Mouse (Mus musculus): ENCODE measurements around the gene Nup88.
A peak's percentile ranks its signal among the peaks of the same experiment; 100 is the strongest.
"Not testable (repeated sequence)": the region's sequence is repeated elsewhere in the genome, so short reads cannot be mapped to it uniquely, and the experiment has no call there.

Gene Nup88

GRCm38 (mm10) chr11:70969271-70969794 lies 440 bp downstream of the Nup88 start:
- DNase-seq: no peak

DNA sequence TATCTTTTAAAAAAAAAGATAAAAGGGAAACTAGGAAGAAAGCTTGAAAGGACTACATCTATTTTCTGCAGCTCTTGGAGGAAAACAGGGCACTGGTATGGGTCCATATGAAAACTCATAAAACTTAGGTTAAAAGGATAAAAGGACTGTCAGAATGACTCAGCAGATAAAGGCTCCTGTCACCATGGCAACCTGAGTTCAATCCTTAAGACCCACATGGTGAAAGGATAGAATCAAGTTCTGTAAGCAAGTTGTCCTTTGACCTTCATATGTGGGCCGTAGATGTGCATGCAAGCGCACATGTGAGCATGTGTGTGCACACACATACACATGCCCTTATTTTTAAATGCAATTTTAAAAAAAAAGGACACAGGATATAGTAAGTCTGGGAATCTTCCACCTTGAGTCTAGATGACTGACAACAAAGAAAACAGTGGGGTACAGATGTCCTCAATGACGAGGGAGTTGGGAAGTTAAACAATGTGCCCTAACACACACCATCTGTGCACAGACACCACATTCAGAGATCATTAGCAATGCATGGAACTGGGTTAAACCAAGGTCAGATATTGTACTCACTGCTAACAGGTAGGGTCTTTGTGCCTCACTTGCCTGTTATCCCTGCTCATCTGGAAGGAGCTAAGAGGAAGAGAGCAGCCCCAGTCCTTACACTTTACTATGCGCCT lies 5.4 kb downstream of the Nup88 start:
- DNase-seq: no peak

DNA sequence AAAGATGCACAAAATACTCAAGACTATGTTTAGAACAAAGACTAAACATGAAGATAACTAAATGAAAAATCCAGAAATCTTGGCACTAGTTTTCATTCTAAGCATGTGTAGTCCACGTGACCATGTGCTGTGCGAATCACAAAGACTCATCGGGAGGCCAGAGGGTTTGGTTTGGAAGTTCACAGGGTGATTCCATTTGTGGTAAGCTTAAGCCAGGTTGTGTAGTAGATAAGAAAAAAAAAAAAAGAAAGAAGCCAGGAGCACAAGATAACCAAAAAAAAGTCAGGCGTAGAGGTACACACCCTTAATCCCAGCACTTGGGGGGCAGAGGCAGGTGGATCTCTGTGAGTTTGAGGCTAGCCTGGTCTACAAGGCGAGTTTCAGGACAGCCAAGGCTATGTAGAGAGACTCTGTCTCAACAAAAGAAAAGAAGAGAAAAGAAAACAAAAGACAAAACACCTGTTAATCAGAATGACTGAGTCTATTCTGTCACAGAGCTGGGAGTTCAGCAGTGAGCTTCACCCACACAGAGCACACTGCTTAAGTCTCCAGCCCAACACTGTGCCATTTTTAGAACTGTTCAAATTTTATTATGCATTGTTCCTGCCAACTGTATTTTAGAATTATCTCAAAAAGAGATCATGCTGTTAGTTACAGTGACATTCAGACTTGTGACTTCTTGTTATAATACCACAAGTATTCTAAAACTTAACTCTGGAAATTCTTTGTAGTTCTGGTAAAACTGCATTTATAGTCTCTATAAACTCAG lies 8.8 kb downstream of the Nup88 start:
- no peak for DNase-seq

- DNase-seq: no peak
Measured at GRCm38 (mm10) chr11:70954711-70955110, 15.1 kb downstream of the Nup88 start.

DNA sequence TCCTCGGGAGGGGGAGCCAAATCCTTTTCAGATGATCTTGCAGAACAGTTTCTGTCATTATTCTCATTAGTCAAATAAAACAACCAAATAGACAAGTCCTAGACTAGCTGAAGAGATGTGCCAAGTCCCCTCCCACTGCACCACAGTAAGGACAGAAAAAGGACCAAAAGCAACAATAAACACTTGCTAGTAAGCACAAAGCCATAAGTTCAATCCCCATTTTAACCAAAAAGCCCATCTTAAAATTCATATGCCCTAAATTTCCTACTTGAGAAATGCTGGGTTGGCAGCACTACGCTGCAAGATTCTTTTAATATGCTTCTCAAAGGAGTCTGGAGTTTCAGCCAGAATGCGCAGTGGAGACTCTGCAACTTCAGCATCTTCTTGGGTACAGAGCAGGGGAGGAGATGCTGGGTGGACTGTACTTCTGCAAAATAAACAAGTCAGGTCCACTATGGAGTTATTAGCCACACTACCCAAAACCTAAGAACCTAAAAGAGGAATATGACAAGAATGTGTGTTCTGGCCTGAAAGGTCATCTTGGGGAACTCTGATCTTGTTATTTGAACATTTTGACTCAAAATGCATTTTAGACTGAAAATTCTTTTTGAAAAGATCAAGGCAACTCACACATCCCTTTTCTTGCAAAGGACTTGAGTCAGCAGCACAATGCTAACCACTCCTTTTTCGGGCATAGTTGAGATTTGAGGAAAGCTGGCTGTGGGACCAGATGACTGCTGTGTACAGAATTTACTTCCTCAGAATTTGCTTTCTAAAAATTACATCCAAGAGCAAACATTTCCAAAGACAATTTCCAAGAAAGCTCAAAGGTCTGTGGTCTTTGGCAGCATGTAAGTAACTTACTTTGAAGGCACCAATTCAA lies 24.6 kb downstream of the Nup88 start:
- no peak for DNase-seq

DNA sequence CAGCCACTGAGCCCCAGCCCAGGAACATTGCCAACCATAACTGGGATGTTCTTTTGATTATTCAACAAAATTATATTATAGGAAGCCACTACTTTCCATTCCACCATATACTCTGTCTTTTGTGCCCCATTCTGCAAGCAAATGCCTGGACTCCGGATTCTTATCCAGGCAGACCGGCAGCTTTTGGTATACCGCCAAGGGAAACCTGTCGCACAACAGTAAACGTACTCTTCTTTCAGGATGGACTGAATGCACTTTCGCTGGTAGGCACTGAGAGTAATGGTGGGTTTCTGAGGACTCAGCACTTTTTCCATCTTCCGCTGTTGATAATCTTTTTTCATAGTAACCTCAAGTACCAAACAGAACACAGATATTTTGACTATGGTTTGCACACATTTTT lies 26.1 kb downstream of the Nup88 start:
- peak; percentile 13 to 27 for DNase-seq

DNA sequence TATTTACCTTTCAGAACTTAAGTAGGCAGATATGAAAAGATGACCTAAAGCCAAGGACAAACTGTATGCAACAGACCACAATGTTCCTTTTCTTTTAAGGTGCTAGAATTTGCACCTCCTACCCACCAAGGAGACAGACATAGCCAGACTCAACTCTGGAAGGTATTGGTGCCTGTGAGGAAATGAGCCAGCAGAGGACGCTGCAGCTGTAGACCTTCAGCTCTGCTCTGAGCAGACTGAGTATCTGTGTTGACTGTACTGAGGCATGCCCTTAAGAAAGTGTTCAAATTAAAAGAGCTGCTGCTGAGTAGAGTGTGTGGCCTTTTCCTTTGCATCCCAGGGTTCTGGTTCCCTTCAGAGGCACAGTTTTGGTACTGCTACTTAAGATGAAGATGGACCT lies 27.2 kb downstream of the Nup88 start:
- DNase-seq: no peak

DNA sequence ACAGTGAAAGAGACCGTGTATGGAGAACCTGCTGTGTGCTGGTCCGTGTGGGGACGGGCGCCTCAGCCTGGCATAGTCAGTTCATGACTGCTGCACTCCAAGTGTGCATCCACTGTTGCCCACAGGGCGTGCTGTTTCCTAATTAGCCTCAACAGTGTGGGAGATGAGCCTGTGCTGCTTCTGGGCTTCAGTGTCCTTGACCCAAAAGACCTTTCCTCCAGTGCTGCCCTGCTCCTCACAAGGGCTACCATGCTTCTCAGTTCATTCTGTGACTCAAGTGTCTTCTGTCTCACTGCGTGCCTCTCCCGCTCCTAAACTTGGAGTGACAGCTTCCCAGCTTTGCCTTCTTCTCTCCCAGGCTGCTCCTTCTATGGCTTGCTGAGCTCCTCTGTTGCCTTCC lies 34.5 kb downstream of the Nup88 start:
- DNase-seq: no peak

DNA sequence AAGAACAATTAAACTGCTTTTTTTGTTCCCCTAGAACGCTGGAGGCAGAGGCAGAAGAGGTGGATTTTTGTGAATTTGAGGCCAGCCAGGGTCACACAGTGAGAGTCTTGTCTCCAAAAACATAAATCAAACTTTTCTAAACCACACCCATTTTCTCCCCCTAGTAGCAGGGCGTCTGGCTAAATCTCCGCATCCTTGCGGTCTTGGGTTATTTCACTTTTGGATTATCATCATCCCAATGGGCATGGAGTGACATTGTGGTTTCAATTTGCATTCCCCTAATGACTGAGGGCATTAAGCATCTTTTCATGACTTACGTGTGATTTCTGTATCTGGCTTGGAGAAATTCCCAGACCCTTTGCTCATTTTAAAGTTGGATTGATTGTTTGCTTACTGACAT lies 38.3 kb downstream of the Nup88 start:
- no peak for DNase-seq

DNA sequence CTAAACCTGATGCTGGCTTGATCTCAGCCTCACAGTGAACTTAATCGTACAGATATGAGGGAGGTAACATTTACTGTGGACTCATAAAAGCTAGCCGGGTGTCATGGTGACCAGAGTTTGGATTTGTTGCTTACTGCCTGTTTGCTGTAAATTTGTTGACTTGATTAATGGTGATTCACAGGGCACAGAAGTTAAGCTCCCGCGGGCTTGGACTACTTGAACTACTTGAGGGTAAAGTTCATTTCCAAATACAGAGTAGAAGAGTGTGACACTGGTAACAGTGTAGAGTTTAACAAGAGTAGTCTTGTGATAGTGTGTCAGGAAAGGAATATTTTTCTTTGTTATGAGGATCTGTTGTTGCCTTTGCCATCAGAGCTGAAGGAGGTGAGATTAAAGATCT lies 50.2 kb downstream of the Nup88 start:
- DNase-seq: no peak

DNA sequence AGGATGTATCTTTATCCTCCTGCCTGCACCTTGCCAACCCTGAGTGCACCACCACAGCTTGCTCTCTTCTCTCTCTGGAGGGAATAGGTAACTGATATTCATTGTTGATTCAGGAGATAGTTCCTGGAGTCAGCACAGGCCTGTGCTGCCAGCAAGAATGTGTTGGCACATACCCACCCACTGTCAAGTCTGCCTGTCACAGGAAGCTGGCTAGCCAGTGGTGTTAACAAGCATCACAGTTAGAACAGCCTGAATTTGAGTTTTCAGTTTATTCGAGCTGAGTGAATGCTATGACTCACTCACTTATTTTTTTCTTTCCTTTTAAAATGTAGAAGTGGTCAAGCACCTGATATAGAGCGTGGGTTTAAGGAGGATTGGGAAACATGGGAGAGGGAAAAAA lies 51.9 kb downstream of the Nup88 start:
- DNase-seq: no peak

DNA sequence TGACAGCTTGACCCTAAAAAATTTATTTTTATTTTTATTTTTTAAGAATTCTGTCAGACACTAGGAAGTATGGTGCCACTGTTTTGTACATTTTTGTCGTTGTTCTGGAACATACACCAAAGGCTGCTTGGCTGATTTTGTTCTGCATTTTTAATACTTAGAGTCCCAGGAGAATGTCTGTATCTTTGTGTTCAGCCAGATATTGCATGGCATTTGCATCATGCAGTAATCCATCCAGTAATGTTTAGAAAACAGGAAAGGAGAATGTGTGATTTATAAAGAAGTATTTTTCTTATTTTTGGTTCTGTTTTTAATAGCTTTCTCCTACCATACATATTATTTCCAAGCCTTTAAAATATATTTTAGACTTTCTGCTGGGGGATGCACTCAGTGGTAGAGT lies 57.9 kb downstream of the Nup88 start:
- no peak for DNase-seq

GRCm38 (mm10) chr11:70911323-70911722 lies 58.5 kb downstream of the Nup88 start:
- DNase-seq: no peak

DNA sequence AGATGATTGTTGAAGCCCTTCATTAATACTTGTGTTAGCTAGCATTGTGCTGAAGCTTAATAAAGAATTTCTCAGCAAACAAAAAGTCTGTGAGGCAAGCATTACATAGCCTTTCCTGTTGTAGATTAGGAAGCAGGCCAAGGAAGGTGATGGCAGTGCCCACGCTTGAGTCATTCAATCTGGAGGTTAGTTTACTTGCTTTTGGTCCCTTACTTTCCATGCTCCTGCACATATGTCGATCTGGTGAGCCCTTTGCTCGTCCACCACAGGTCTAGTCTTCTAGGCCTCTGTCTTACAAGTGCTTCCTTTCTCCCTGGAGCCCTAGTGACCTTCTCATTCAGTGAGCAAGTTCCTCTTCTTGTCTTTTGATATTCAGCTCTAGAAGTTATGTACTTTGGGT lies 63.1 kb downstream of the Nup88 start:
- no peak for DNase-seq

DNA sequence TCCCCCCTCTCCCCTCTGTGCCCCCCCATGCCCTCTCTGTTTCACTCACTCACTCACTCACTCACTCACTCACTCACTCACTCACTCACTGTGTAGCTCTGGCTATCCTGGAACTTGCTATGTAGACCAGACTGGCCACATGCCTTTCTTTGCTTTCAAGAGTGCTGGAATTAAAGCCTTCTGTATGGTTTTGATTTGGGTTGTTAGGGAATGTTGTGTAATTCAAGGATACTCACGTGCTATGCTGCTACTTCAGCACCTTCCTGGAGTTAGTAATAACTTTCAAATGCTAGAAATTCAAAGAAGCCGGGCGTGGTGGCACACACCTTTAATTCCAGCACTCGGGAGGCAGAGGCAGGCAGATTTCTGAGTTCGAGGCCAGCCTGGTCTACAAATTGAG lies 71.6 kb downstream of the Nup88 start:
- not testable (repeated sequence) for DNase-seq

DNA sequence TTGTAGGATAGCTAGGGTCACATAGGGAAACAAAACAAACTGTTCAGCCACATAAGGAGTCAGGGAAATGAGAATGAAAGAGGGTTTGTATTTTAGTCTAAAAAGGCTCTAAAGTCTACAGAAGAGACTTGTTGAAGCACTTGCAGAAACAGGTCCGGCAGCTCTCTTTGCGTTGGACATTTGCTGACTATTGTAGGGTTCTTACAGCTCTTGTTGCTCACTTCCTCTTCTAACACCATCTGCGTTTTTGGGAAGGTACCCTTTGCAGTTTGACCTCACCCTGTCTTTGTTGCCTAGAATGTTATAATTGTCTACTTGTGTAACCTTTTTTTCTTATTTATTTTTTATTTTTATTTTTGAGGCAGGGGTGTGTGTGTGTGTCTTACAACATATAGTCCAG lies 72.1 kb downstream of the Nup88 start:
- DNase-seq: no peak
